Mouse (Mus musculus) adipocyte (in vitro differentiated cells): ENCODE data around the gene Foxo4.

Experiments
- DNase-seq: peaks from one replicate; pipeline ENCODE4 v3.0.0-alpha.2; 2016; ENCODE audit warnings: low spot score

The Foxo4 gene

GRCm38 (mm10) chrX:101253952-101254729, at the start of gene Foxo4:
TSS of gene Foxo4 (plus strand) at chrX:101254528.
- peak; percentile 89 for DNase-seq

GRCm38 (mm10) chrX:101221834-101222795, 32.2 kb upstream of the Foxo4 start, which contains the start of gene Snx12:
TSS of gene Snx12 (minus strand) at chrX:101222563.
- peak; percentile 92 for DNase-seq

- DNase-seq = no peak
Observed at GRCm38 (mm10) chrX:101222796-101223162, 31.5 kb upstream of the Foxo4 start.

- DNase-seq = no peak
Observed at GRCm38 (mm10) chrX:101245011-101245410, 9.3 kb upstream of the Foxo4 start.

- no peak for DNase-seq
Observed at GRCm38 (mm10) chrX:101254740-101255139, 412 bp downstream of the Foxo4 start.

- no peak for DNase-seq
Observed at GRCm38 (mm10) chrX:101256603-101257002, 2.3 kb downstream of the Foxo4 start.

- no peak for DNase-seq
Observed at GRCm38 (mm10) chrX:101260441-101261325, 6.4 kb downstream of the Foxo4 start.

- DNase-seq = no peak
Observed at GRCm38 (mm10) chrX:101263892-101264291, 9.6 kb downstream of the Foxo4 start, which contains the start of gene Gm614. TSS of gene Gm614 (minus strand) at chrX:101263992.

- DNase-seq = no peak
Observed at GRCm38 (mm10) chrX:101266631-101267030, 12.3 kb downstream of the Foxo4 start.

- DNase-seq = no peak
Observed at GRCm38 (mm10) chrX:101268025-101268754, 13.9 kb downstream of the Foxo4 start, which contains the start of gene Il2rg. TSS of gene Il2rg (minus strand) at chrX:101268255.

GRCm38 (mm10) chrX:101268755-101269124, 14.4 kb downstream of the Foxo4 start, which contains the start of gene Gm20489:
TSS of gene Gm20489 (minus strand) at chrX:101269023.
- no peak for DNase-seq

GRCm38 (mm10) chrX:101273410-101273809, 19.1 kb downstream of the Foxo4 start:
- DNase-seq = no peak

GRCm38 (mm10) chrX:101273875-101274738, 19.8 kb downstream of the Foxo4 start, which contains the start of gene Med12:
TSS of gene Med12 (plus strand) at chrX:101274030.
- DNase-seq = peak; percentile 88

GRCm38 (mm10) chrX:101282813-101283212, 28.5 kb downstream of the Foxo4 start:
- no peak for DNase-seq

- DNase-seq = peak; percentile 47
Observed at GRCm38 (mm10) chrX:101285534-101285933, 31.2 kb downstream of the Foxo4 start.

GRCm38 (mm10) chrX:101285953-101286670, 31.8 kb downstream of the Foxo4 start:
- DNase-seq = no peak

GRCm38 (mm10) chrX:101287543-101287942, 33.2 kb downstream of the Foxo4 start:
- no peak for DNase-seq

GRCm38 (mm10) chrX:101288432-101288831, 34.1 kb downstream of the Foxo4 start:
- DNase-seq = no peak

GRCm38 (mm10) chrX:101289037-101289436, 34.7 kb downstream of the Foxo4 start:
- no peak for DNase-seq
